Mouse (Mus musculus) MEL (cell line): ENCODE data around the gene Col23a1.

Experiments
- CHD2 ChIP-seq: IDR thresholded peaks from 2 replicates; pipeline ENCODE4 v1.6.1; 2011; ENCODE audit warnings: low read length, improper control_type of control experiment
- CTCF ChIP-seq, 3 experiments: IDR thresholded peaks in 2 of 3; conservative IDR thresholded peaks in 1 of 3; 2 replicates each; pipeline ENCODE4 v1.5.1; 2011 to 2012; ENCODE audit warnings: low read length in 3 of 3, low read depth in 2 of 3, mild to moderate bottlenecking in 2 of 3, improper control_type of control experiment in 1 of 3, inconsistent platforms in 1 of 3, mixed read lengths in 1 of 3, moderate library complexity in 1 of 3; ENCODE audit not compliant: control insufficient read depth in 1 of 3, insufficient read depth in 1 of 3, poor library complexity in 1 of 3, severe bottlenecking in 1 of 3
- EP300 ChIP-seq, 2 experiments: IDR thresholded peaks; 2 replicates each; pipeline ENCODE4 v1.6.1; 2011; ENCODE audit warnings: improper control_type of control experiment in 2 of 2, low read length in 2 of 2, low read depth in 1 of 2, mild to moderate bottlenecking in 1 of 2
- GATA1 ChIP-seq: IDR thresholded peaks from 2 replicates; pipeline ENCODE4 v1.6.1; 2011; ENCODE audit warnings: low read depth, low read length, improper control_type of control experiment
- MEF2A ChIP-seq: IDR thresholded peaks from 2 replicates; pipeline ENCODE4 v1.6.1; 2014; ENCODE audit warnings: low read depth, mild to moderate bottlenecking, inconsistent platforms, low read length, improper control_type of control experiment; ENCODE audit not compliant: poor library complexity, insufficient replicate concordance, severe bottlenecking; ENCODE audit errors: extremely low read depth
- MYC ChIP-seq: IDR thresholded peaks from 2 replicates; pipeline ENCODE4 v1.6.1; 2011; ENCODE audit warnings: low read depth, mild to moderate bottlenecking, low read length, improper control_type of control experiment, moderate library complexity
- POLR2A ChIP-seq, 2 experiments: IDR thresholded peaks; 2 replicates each; pipeline ENCODE4 v1.6.1; 2011 to 2012; ENCODE audit warnings: low read length in 2 of 2, mild to moderate bottlenecking in 2 of 2, control low read depth in 1 of 2, improper control_type of control experiment in 1 of 2, low read depth in 1 of 2, moderate library complexity in 1 of 2; ENCODE audit not compliant: control insufficient read depth in 1 of 2, insufficient read depth in 1 of 2, poor library complexity in 1 of 2
- POLR2AphosphoS5 ChIP-seq: IDR thresholded peaks from 2 replicates; pipeline ENCODE4 v1.6.1; 2012; ENCODE audit warnings: low read depth, borderline replicate concordance, mild to moderate bottlenecking, inconsistent platforms, low read length, moderate library complexity, mixed read lengths
- SMC3 ChIP-seq: IDR thresholded peaks from 2 replicates; pipeline ENCODE4 v1.6.1; 2011; ENCODE audit warnings: low read depth, low read length, improper control_type of control experiment
- UBTF ChIP-seq: IDR thresholded peaks from 2 replicates; pipeline ENCODE4 v1.6.1; 2012; ENCODE audit warnings: low read depth, mild to moderate bottlenecking, inconsistent platforms, low read length, improper control_type of control experiment, moderate library complexity, borderline replicate concordance; ENCODE audit not compliant: insufficient read depth

DNA sequence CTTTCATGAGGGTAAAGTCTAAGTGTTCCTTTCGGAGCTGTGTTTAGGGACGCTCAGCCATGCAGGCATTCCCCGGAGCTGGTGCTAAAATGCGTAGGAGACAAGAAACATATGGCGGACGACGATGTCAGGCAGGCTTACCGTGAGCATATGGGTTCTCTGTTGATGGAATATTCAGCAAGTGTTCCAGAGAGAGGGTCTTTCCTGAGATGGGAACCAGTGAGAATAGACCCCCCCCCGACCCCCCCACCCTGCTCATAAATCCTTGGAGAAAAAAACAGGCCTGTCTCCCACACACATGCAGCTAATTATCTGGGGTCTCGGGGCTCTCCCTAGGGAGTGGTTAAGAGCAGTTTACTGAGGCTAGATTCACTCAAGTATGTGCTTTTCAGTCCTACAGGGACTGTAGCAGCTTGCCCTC is 212.7 kb downstream of the Col23a1 start:
- TF ChIP-seq POLR2AphosphoS5, result no peak
- TF ChIP-seq MYC, result no peak
- TF ChIP-seq UBTF, result no peak
- TF ChIP-seq POLR2A (IDR thresholded peaks at IDR 0.05; ENCODE audit: control insufficient read depth in 1 of 2, insufficient read depth in 1 of 2, low read depth in 1 of 2, low read length in 2 of 2, poor library complexity in 1 of 2), result no peak
- TF ChIP-seq MEF2A, result no peak
- no peak for TF ChIP-seq GATA1
- no peak for TF ChIP-seq CTCF (IDR thresholded peaks at IDR 0.05 in 2 of 3, conservative IDR thresholded peaks at IDR 0.05 in 1 of 3; ENCODE audit: control insufficient read depth in 1 of 3, insufficient read depth in 1 of 3, low read depth in 2 of 3, low read length in 3 of 3, poor library complexity in 1 of 3, severe bottlenecking in 1 of 3)
- TF ChIP-seq CHD2, result no peak
- no peak for TF ChIP-seq SMC3
- no peak for TF ChIP-seq EP300 (IDR thresholded peaks at IDR 0.05; ENCODE audit: low read depth in 1 of 2, low read length in 2 of 2)
